Mouse (Mus musculus) hindbrain, embryonic 10.5 days (tissue): ENCODE results near the gene Tlr6. TPM values are rescaled to one million over a fixed set of nuclear protein-coding genes. Genes with fewer than 3 reads are reported as not detected.
A peak's percentile ranks its signal among the peaks of the same experiment; 100 is the strongest.

Experiments used
- DNase-seq: peaks from one replicate; pipeline ENCODE4 v3.0.0-alpha.2; 2017; ENCODE audit warnings: low spot score
- H3K27ac ChIP-seq: fragments of 300-500 bp; sonication (generic); 2 replicates; pipeline ENCODE4 v1.5.1; 2016; ENCODE audit warnings: mild to moderate bottlenecking, moderate library complexity
- H3K27me3 ChIP-seq: fragments of 300-500 bp; sonication (generic); 2 replicates; pipeline ENCODE4 v1.6.1; 2016; ENCODE audit warnings: mild to moderate bottlenecking; ENCODE audit not compliant: poor library complexity, insufficient read depth, severe bottlenecking
- H3K36me3 ChIP-seq: fragments of 300-500 bp; sonication (generic); 2 replicates; pipeline ENCODE4 v1.6.1; 2016; ENCODE audit warnings: mild to moderate bottlenecking, moderate library complexity
- H3K4me1 ChIP-seq: fragments of 300-500 bp; sonication (generic); replicated peaks from 2 replicates; pipeline ENCODE4 v1.6.1; 2016; ENCODE audit warnings: mild to moderate bottlenecking
- H3K4me3 ChIP-seq: fragments of 300-500 bp; sonication (generic); 2 replicates; pipeline ENCODE4 v1.5.1; 2016; ENCODE audit warnings: mild to moderate bottlenecking, moderate library complexity
- H3K9me3 ChIP-seq: fragments of 300-500 bp; sonication (generic); 2 replicates; pipeline ENCODE4 v1.6.1; 2016; ENCODE audit warnings: mild to moderate bottlenecking, moderate library complexity
- WGBS: fragments of 180-500 bp; shearing (Covaris S2); methylation state at CpG from one replicate; pipeline ENCODE4 v1.1.7; 2016; 5-methylcytosine and 5-hydroxymethylcytosine counted together
- polyA plus RNA-seq: library from polyadenylated mRNA; unstranded; fragments of >200 nt; fragmentation: Nextera tagmentation; extraction: Ambion mirVana; gene quantifications from 2 replicates; pipeline ENCODE4 v1.2.1, GENCODE M21; 2016

Tlr6 gene
- polyA plus RNA-seq, result 0.24 and 0.29 TPM in 2 replicates

GRCm38 (mm10) chr5:64959843-64960230 lies at the start of gene Tlr6:
Gene Tlr6, minus strand, starts transcription at chr5:64960097.
- 86% methylated on average over 13 of the region's 13 CpGs for WGBS
- no peak within 1 kb of the TSS for H3K4me3 ChIP-seq

GRCm38 (mm10) chr5:65006011-65006491 lies 46.2 kb upstream of the Tlr6 start:
- no peak overlapping the region; the same call in 1 of the 2 replicates for H3K27ac ChIP-seq
- DNase-seq, result peak; percentile 6
- H3K4me3 ChIP-seq, result no peak overlapping the region
- H3K9me3 ChIP-seq, result no peaks in the 10 kb centered on the region
- H3K36me3 ChIP-seq, result peaks cover 11% of the 10 kb centered on the region
- WGBS, result 49% methylated on average over 4 of the region's 4 CpGs
- H3K27me3 ChIP-seq, result no peaks in the 10 kb centered on the region
- H3K4me1 ChIP-seq, result peaks cover 10% of the 10 kb centered on the region

More at GRCm38 (mm10) chr5:64959843-64960230, at the start of gene Tlr6:
- no peak for DNase-seq
- no peak within 1 kb of the TSS for H3K27ac ChIP-seq
- H3K4me1 ChIP-seq, result no peaks in the 10 kb centered on the region
- no peaks in the 10 kb centered on the region for H3K36me3 ChIP-seq
- no peaks in the 10 kb centered on the region for H3K9me3 ChIP-seq
- H3K27me3 ChIP-seq, result no peaks in the 10 kb centered on the region

GRCm38 (mm10) chr5:65005251-65005650 lies 45.4 kb upstream of the Tlr6 start:
- Histone ChIP-seq H3K9me3 (no peaks in the 10 kb centered on the region), H3K27ac (no peak overlapping the region), H3K4me1 (peaks cover 10% of the 10 kb centered on the region), H3K27me3 (no peaks in the 10 kb centered on the region), H3K36me3 (peaks cover 7% of the 10 kb centered on the region), H3K4me3 (no peak overlapping the region)
- 92% methylated on average over 4 of the region's 4 CpGs for WGBS
- DNase-seq, result no peak

- Histone ChIP-seq H3K27me3 (no peaks in the 10 kb centered on the region), H3K9me3 (no peaks in the 10 kb centered on the region), H3K27ac (no peak overlapping the region), H3K4me1 (peaks cover 10% of the 10 kb centered on the region), H3K4me3 (no peak overlapping the region), H3K36me3 (no peaks in the 10 kb centered on the region)
- 79% methylated on average over 7 of the region's 7 CpGs for WGBS
- no peak for DNase-seq
These were observed 44.1 kb upstream of the Tlr6 start for GRCm38 (mm10) chr5:65003946-65004535.

GRCm38 (mm10) chr5:65002940-65003824 lies 43.3 kb upstream of the Tlr6 start:
- peak overlapping the region; percentile 13 for H3K27ac ChIP-seq
- 68% methylated on average over 10 of the region's 10 CpGs for WGBS
- no peaks in the 10 kb centered on the region for H3K9me3 ChIP-seq
- H3K4me1 ChIP-seq, result peaks cover 10% of the 10 kb centered on the region
- no peaks in the 10 kb centered on the region for H3K36me3 ChIP-seq
- H3K4me3 ChIP-seq, result no peak overlapping the region
- no peaks in the 10 kb centered on the region for H3K27me3 ChIP-seq
- no peak for DNase-seq

- H3K4me1 ChIP-seq, result no peaks in the 10 kb centered on the region
- no peak overlapping the region for H3K4me3 ChIP-seq
- H3K27me3 ChIP-seq, result no peaks in the 10 kb centered on the region
- H3K36me3 ChIP-seq, result no peaks in the 10 kb centered on the region
- H3K27ac ChIP-seq, result no peak overlapping the region
- H3K9me3 ChIP-seq, result no peaks in the 10 kb centered on the region
- DNase-seq, result no peak
- WGBS, result 95% methylated on average over 2 of the region's 2 CpGs
These were observed 35.5 kb upstream of the Tlr6 start for GRCm38 (mm10) chr5:64995408-64995807.

- Histone ChIP-seq H3K4me3 (no peak overlapping the region), H3K4me1 (no peaks in the 10 kb centered on the region), H3K27me3 (no peaks in the 10 kb centered on the region), H3K27ac (no peak overlapping the region), H3K36me3 (no peaks in the 10 kb centered on the region), H3K9me3 (no peaks in the 10 kb centered on the region)
- 80% methylated on average over 8 of the region's 8 CpGs for WGBS
- DNase-seq, result no peak
These were observed 32.6 kb upstream of the Tlr6 start for GRCm38 (mm10) chr5:64992540-64992939.

- Histone ChIP-seq H3K27me3 (no peaks in the 10 kb centered on the region), H3K9me3 (no peaks in the 10 kb centered on the region), H3K4me1 (no peaks in the 10 kb centered on the region), H3K4me3 (no peak overlapping the region), H3K27ac (no peak overlapping the region), H3K36me3 (no peaks in the 10 kb centered on the region)
- no peak for DNase-seq
- WGBS, result 90% methylated on average over 1 of the region's 1 CpGs
These were observed 30.0 kb upstream of the Tlr6 start for GRCm38 (mm10) chr5:64989940-64990339.

- H3K27ac ChIP-seq, result no peak overlapping the region
- 0 out of 2 replicates have a peak, but pooled peaks cover 3% of the 10 kb centered on the region for H3K36me3 ChIP-seq
- DNase-seq, result no peak
- WGBS, result 80% methylated on average over 7 of the region's 7 CpGs
- no peaks in the 10 kb centered on the region for H3K9me3 ChIP-seq
- H3K4me1 ChIP-seq, result no peaks in the 10 kb centered on the region
- H3K4me3 ChIP-seq, result no peak overlapping the region
- no peaks in the 10 kb centered on the region for H3K27me3 ChIP-seq
These were observed 26.1 kb upstream of the Tlr6 start for GRCm38 (mm10) chr5:64985971-64986370.

GRCm38 (mm10) chr5:64977128-64977527 lies 17.2 kb upstream of the Tlr6 start:
- Histone ChIP-seq H3K4me1 (no peaks in the 10 kb centered on the region), H3K9me3 (no peaks in the 10 kb centered on the region), H3K27ac (no peak overlapping the region), H3K27me3 (no peaks in the 10 kb centered on the region), H3K4me3 (no peak overlapping the region), H3K36me3 (0 out of 2 replicates have a peak, but pooled peaks cover 3% of the 10 kb centered on the region)
- 81% methylated on average over 8 of the region's 8 CpGs for WGBS
- DNase-seq, result no peak

- no peaks in the 10 kb centered on the region for H3K36me3 ChIP-seq
- H3K27me3 ChIP-seq, result peaks cover 12% of the 10 kb centered on the region; the same call in 1 of the 2 replicates
- no peaks in the 10 kb centered on the region for H3K9me3 ChIP-seq
- no peak for DNase-seq
- peaks cover 14% of the 10 kb centered on the region for H3K4me1 ChIP-seq
- WGBS, result 74% methylated on average over 5 of the region's 5 CpGs
- H3K4me3 ChIP-seq, result no peak overlapping the region
- H3K27ac ChIP-seq, result no peak overlapping the region
These were observed 15.2 kb upstream of the Tlr6 start for GRCm38 (mm10) chr5:64975121-64975520.

- H3K27ac ChIP-seq, result peak within 1 kb of the TSS; percentile 89
- peak; percentile 69 for DNase-seq
- peak within 1 kb of the TSS; percentile 77 for H3K4me3 ChIP-seq
- H3K9me3 ChIP-seq, result no peaks in the 10 kb centered on the region
- WGBS, result under 1% methylated on average over 68 of the region's 68 CpGs
- H3K36me3 ChIP-seq, result no peaks in the 10 kb centered on the region
- H3K4me1 ChIP-seq, result peaks cover 30% of the 10 kb centered on the region
- H3K27me3 ChIP-seq, result peaks cover 13% of the 10 kb centered on the region
These were observed 10.2 kb upstream of the Tlr6 start, which contains the start of gene Fam114a1 for GRCm38 (mm10) chr5:64969861-64970771. Gene Fam114a1, plus strand, starts transcription at chr5:64970071.
